Mouse (Mus musculus) E14TG2a.4 (cell line): Measurements from ENCODE around the gene Ppm1m.
"Not testable (repeated sequence)": the region's sequence is repeated elsewhere in the genome, so short reads cannot be mapped to it uniquely, and the experiment has no call there.

ENCODE experiments used
- H3K27me3 ChIP-seq: 2 replicates; pipeline ENCODE4 v1.6.1; 2014; ENCODE audit warnings: low read length, control low read depth; ENCODE audit not compliant: insufficient read depth
- H3K36me3 ChIP-seq: 2 replicates; pipeline ENCODE4 v1.6.1; 2014; ENCODE audit warnings: low read length, control low read depth; ENCODE audit not compliant: insufficient read depth
- H3K4me1 ChIP-seq: replicated peaks from 2 replicates; pipeline ENCODE4 v1.6.1; 2014; ENCODE audit warnings: low read depth, low read length, control low read depth
- H3K4me3 ChIP-seq: replicated peaks from 2 replicates; pipeline ENCODE4 v1.5.1; 2014; ENCODE audit warnings: mild to moderate bottlenecking, low read length
- H3K9me3 ChIP-seq: 2 replicates; pipeline ENCODE4 v1.6.1; 2014; ENCODE audit warnings: low read length, control low read depth
- CTCF ChIP-seq: conservative IDR thresholded peaks from 2 replicates; pipeline ENCODE4 v1.5.1; 2014; ENCODE audit warnings: low read length
- NANOG ChIP-seq: IDR thresholded peaks from 2 replicates; pipeline ENCODE4 v1.6.1; 2014; ENCODE audit warnings: borderline replicate concordance, low read length, mixed read lengths
- POU5F1 ChIP-seq: IDR thresholded peaks from 2 replicates; pipeline ENCODE4 v1.6.1; 2014; ENCODE audit warnings: low read length, borderline replicate concordance

The Ppm1m gene

GRCm38 (mm10) chr9:106175552-106176200 lies 23.9 kb downstream of the Ppm1m start:
- peaks cover 79% of the 10 kb centered on the region for H3K4me1 ChIP-seq
- no peak for TF ChIP-seq POU5F1
- no peak for TF ChIP-seq CTCF
- no peak for TF ChIP-seq NANOG
- H3K27me3 ChIP-seq: no peaks in the 10 kb centered on the region
- H3K4me3 ChIP-seq: peak overlapping the region; percentile 46
- no peaks in the 10 kb centered on the region for H3K9me3 ChIP-seq
- peaks cover 80% of the 10 kb centered on the region for H3K36me3 ChIP-seq

- peaks cover 57% of the 10 kb centered on the region for H3K36me3 ChIP-seq
- no peaks in the 10 kb centered on the region for H3K9me3 ChIP-seq
- H3K4me1 ChIP-seq: peaks cover 75% of the 10 kb centered on the region
- TF ChIP-seq NANOG: no peak
- H3K27me3 ChIP-seq: no peaks in the 10 kb centered on the region
- peak overlapping the region; percentile 95 for H3K4me3 ChIP-seq
These were observed 26.2 kb downstream of the Ppm1m start for GRCm38 (mm10) chr9:106173363-106173762.

GRCm38 (mm10) chr9:106172527-106172926 lies 27.0 kb downstream of the Ppm1m start:
- Histone ChIP-seq H3K27me3 (no peaks in the 10 kb centered on the region), H3K4me3 (peak overlapping the region; percentile 95), H3K36me3 (peaks cover 49% of the 10 kb centered on the region), H3K4me1 (peaks cover 71% of the 10 kb centered on the region), H3K9me3 (no peaks in the 10 kb centered on the region)
- TF ChIP-seq POU5F1 (no peak), CTCF (no peak), NANOG (no peak)

GRCm38 (mm10) chr9:106171346-106172158 lies 28.0 kb downstream of the Ppm1m start:
- no peaks in the 10 kb centered on the region for H3K27me3 ChIP-seq
- no peaks in the 10 kb centered on the region for H3K9me3 ChIP-seq
- peak overlapping the region; percentile 95 for H3K4me3 ChIP-seq
- peaks cover 39% of the 10 kb centered on the region for H3K36me3 ChIP-seq
- peaks cover 71% of the 10 kb centered on the region for H3K4me1 ChIP-seq
- TF ChIP-seq CTCF (no peak), NANOG (peak; percentile 95), POU5F1 (peak; percentile 79)

GRCm38 (mm10) chr9:106170556-106171345 lies 28.8 kb downstream of the Ppm1m start, which contains the start of gene Wdr82:
Gene Wdr82 (plus strand): TSS chr9:106170928.
- Histone ChIP-seq H3K4me3 (peak within 1 kb of the TSS; percentile 95), H3K27me3 (no peaks in the 10 kb centered on the region), H3K36me3 (peaks cover 31% of the 10 kb centered on the region), H3K4me1 (peaks cover 68% of the 10 kb centered on the region), H3K9me3 (no peaks in the 10 kb centered on the region)
- no peak for TF ChIP-seq POU5F1
- no peak for TF ChIP-seq CTCF

- Histone ChIP-seq H3K36me3 (peaks cover 23% of the 10 kb centered on the region), H3K4me3 (peak overlapping the region; percentile 95), H3K27me3 (no peaks in the 10 kb centered on the region), H3K9me3 (no peaks in the 10 kb centered on the region), H3K4me1 (peaks cover 68% of the 10 kb centered on the region)
- TF ChIP-seq NANOG (no peak), POU5F1 (no peak), CTCF (no peak)
These were observed 29.6 kb downstream of the Ppm1m start for GRCm38 (mm10) chr9:106169917-106170316.

- H3K4me1 ChIP-seq: peaks cover 63% of the 10 kb centered on the region
- H3K4me3 ChIP-seq, H3K9me3 ChIP-seq, H3K27me3 ChIP-seq: not testable (repeated sequence)
- H3K36me3 ChIP-seq: peaks cover 15% of the 10 kb centered on the region
These were observed 30.5 kb downstream of the Ppm1m start for GRCm38 (mm10) chr9:106169006-106169405.

GRCm38 (mm10) chr9:106167703-106168102 lies 31.8 kb downstream of the Ppm1m start:
- H3K36me3 ChIP-seq: 0 out of 2 replicates have a peak, but pooled peaks cover 2% of the 10 kb centered on the region
- no peaks in the 10 kb centered on the region for H3K27me3 ChIP-seq
- H3K9me3 ChIP-seq: no peaks in the 10 kb centered on the region
- H3K4me3 ChIP-seq: no peak overlapping the region
- TF ChIP-seq NANOG (no peak), CTCF (no peak), POU5F1 (no peak)
- H3K4me1 ChIP-seq: peaks cover 56% of the 10 kb centered on the region

- Histone ChIP-seq H3K27me3 (no peaks in the 10 kb centered on the region), H3K4me1 (peaks cover 56% of the 10 kb centered on the region), H3K36me3 (no peaks in the 10 kb centered on the region), H3K4me3 (no peak overlapping the region; the same call in 1 of the 2 replicates), H3K9me3 (no peaks in the 10 kb centered on the region)
- TF ChIP-seq POU5F1 (no peak), NANOG (no peak), CTCF (no peak)
These were observed 32.3 kb downstream of the Ppm1m start for GRCm38 (mm10) chr9:106167241-106167640.
